Mouse (Mus musculus) liver, embryonic 11.5 days (tissue): Measurements from ENCODE around the gene Mageh1. TPM values are rescaled to one million over a fixed set of nuclear protein-coding genes. Genes with fewer than 3 reads are reported as not detected.
"Not testable (repeated sequence)": the region's sequence is repeated elsewhere in the genome, so short reads cannot be mapped to it uniquely, and the experiment has no call there.

Experiments
- ATAC-seq: fragments of 200-750 bp; cut with Nextera tagmentation; replicated peaks from 2 replicates; pipeline ENCODE4 v1.8.0; 2017; ENCODE audit warnings: moderate number of reproducible peaks, mild to moderate bottlenecking, moderate TSS enrichment, moderate library complexity; ENCODE audit not compliant: low FRiP score
- DNase-seq: peaks from one replicate; pipeline ENCODE4 v3.0.0-alpha.2; 2017; ENCODE audit warnings: low spot score
- H3K27ac ChIP-seq: fragments of 300-500 bp; sonication (generic); 2 replicates; pipeline ENCODE4 v1.5.1; 2014; ENCODE audit warnings: mild to moderate bottlenecking, low read depth, low read length, control low read depth
- H3K27me3 ChIP-seq: fragments of 300-500 bp; sonication (generic); replicated peaks from 2 replicates; pipeline ENCODE4 v1.6.1; 2014; ENCODE audit warnings: low read length, mixed read lengths; ENCODE audit not compliant: control insufficient read depth, insufficient read depth
- H3K36me3 ChIP-seq: fragments of 300-500 bp; sonication (generic); 2 replicates; pipeline ENCODE4 v1.6.1; 2014; ENCODE audit warnings: mild to moderate bottlenecking, low read length, moderate library complexity, mixed read lengths; ENCODE audit not compliant: control insufficient read depth, insufficient read depth
- H3K4me1 ChIP-seq: fragments of 300-500 bp; sonication (generic); replicated peaks from 2 replicates; pipeline ENCODE4 v1.6.1; 2014; ENCODE audit warnings: low read length, mixed read lengths; ENCODE audit not compliant: control insufficient read depth, insufficient read depth
- H3K4me2 ChIP-seq: fragments of 300-500 bp; sonication (generic); 2 replicates; pipeline ENCODE4 v1.6.1; 2014; ENCODE audit warnings: mild to moderate bottlenecking, control low read depth, moderate library complexity
- H3K4me3 ChIP-seq: fragments of 300-500 bp; sonication (generic); 2 replicates; pipeline ENCODE4 v1.5.1; 2014; ENCODE audit warnings: low read depth, low read length, control low read depth
- H3K9ac ChIP-seq: fragments of 300-500 bp; sonication (generic); 2 replicates; pipeline ENCODE4 v1.6.1; 2014; ENCODE audit warnings: low read depth, low read length, control low read depth
- H3K9me3 ChIP-seq: fragments of 300-500 bp; sonication (generic); 2 replicates; pipeline ENCODE4 v1.6.1; 2016; ENCODE audit warnings: low read length, inconsistent platforms, mixed read lengths; ENCODE audit not compliant: control insufficient read depth
- WGBS: fragments of 180-500 bp; shearing (Covaris S2); extraction: QIAGEN DNeasy Blood & Tissue Kit; methylation state at CpG from one replicate; pipeline ENCODE4 v1.1.7; 2014; 5-methylcytosine and 5-hydroxymethylcytosine counted together
- polyA plus RNA-seq: library from polyadenylated mRNA; unstranded; fragments of >200 nt; fragmentation: Nextera tagmentation; extraction: Ambion mirVana; gene quantifications from 2 replicates; pipeline ENCODE4 v1.2.1, GENCODE M21; 2014

Mageh1 gene
- polyA plus RNA-seq, 1 experiment from 2014 or later = 20.3 TPM

DNA sequence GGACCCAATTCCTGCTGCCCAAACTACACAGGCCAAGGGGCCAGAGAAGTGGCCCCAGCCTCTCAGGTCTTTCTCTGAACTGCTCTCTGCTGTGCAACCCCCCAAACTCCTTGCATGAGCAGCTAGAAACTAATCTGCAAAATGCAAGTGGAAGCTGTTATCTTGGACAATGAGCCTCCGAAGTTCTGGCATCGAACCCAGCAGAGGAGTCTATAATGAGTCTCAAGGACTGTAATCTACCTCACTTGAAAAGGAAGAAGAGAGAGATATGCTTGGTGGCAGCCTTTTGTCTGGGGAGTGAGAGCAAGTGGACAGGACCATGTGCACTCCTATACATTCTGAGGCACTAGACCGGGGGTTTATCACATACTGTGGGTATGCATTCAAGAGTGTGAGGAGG is 41.3 kb downstream of the Mageh1 start:
- H3K4me3 ChIP-seq, H3K36me3 ChIP-seq, H3K27me3 ChIP-seq, H3K4me2 ChIP-seq, H3K4me1 ChIP-seq, H3K9ac ChIP-seq, ATAC-seq, DNase-seq, H3K9me3 ChIP-seq, H3K27ac ChIP-seq: not testable (repeated sequence)
- no CpG with 5 or more reads among the region's 3 CpGs for WGBS

GRCm38 (mm10) chrX:152989852-152990251 is 47.5 kb downstream of the Mageh1 start:
- H3K27me3 ChIP-seq, H3K4me1 ChIP-seq, ATAC-seq, H3K4me2 ChIP-seq, H3K27ac ChIP-seq, H3K9ac ChIP-seq, DNase-seq, H3K9me3 ChIP-seq, H3K4me3 ChIP-seq, H3K36me3 ChIP-seq: not testable (repeated sequence)

Other genes with a start within 250 kb of the Mageh1 start
- gene Usp51, start 31.1 kb downstream of the Mageh1 start, polyA plus RNA-seq = 0.99 and 1.2 TPM in 2 replicates
- not detected in 2 replicates for gene Foxr2, start 81.2 kb upstream of the Mageh1 start, polyA plus RNA-seq
- 0.84 and 1.3 TPM in 2 replicates for gene Rragb, start 102.4 kb upstream of the Mageh1 start, polyA plus RNA-seq
- 0.56 and 0.70 TPM in 2 replicates for gene Klf8, start 199.9 kb upstream of the Mageh1 start, polyA plus RNA-seq